Mouse (Mus musculus) cerebellum, adult 2 months (tissue): Measurements from ENCODE around the gene Sox5.

ENCODE experiments used
- CTCF ChIP-seq: fragments of 200-500 bp; IDR thresholded peaks from 2 replicates; pipeline ENCODE4 v1.5.1; 2011; ENCODE audit warnings: low read depth, mild to moderate bottlenecking, control low read depth, low read length, moderate library complexity, borderline replicate concordance; ENCODE audit not compliant: insufficient read depth
- POLR2A ChIP-seq: fragments of 200-500 bp; IDR thresholded peaks from 2 replicates; pipeline ENCODE4 v1.6.1; 2011; ENCODE audit warnings: low read length, control low read depth, borderline replicate concordance; ENCODE audit not compliant: insufficient read depth

- TF ChIP-seq CTCF (no peak), POLR2A (no peak)
These were observed 695.5 kb downstream of the Sox5 start for GRCm38 (mm10) chr6:144086096-144086810.
